Mouse (Mus musculus): ENCODE data around the gene Diexf.

Gene Diexf

DNA sequence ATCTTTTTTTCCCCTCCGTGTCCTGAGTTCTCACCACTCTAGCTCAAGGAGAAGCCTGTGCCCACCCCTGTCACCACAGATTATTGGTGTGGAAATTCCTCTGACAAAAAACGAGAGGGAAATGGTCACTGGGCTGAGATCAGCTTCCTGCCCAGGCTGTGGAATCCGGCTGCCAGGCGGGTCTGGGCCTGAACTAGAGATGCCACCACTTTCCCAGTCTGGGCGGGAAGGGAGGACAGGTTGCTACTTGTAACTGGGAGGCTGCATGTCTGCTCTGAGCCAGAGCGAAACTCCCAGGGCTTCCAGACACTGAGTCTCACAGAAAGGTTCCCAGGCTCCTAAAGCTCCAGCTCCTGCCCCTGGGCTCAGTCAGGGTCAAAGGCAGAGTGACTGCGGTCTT, 11.0 kb upstream of the Diexf start:
- no peak for DNase-seq (ENCODE audit: extremely low spot score, low read depth, low spot score)

- DNase-seq (ENCODE audit: extremely low spot score, low read depth, low spot score) = no peak
These were observed 8.6 kb upstream of the Diexf start for GRCm38 (mm10) chr1:193138669-193139068.

- DNase-seq (ENCODE audit: extremely low spot score, low read depth, low spot score) = no peak
These were observed 8.0 kb upstream of the Diexf start for GRCm38 (mm10) chr1:193138087-193138486.

GRCm38 (mm10) chr1:193133726-193134125, 3.7 kb upstream of the Diexf start:
- no peak for DNase-seq (ENCODE audit: extremely low spot score, low read depth, low spot score)

DNA sequence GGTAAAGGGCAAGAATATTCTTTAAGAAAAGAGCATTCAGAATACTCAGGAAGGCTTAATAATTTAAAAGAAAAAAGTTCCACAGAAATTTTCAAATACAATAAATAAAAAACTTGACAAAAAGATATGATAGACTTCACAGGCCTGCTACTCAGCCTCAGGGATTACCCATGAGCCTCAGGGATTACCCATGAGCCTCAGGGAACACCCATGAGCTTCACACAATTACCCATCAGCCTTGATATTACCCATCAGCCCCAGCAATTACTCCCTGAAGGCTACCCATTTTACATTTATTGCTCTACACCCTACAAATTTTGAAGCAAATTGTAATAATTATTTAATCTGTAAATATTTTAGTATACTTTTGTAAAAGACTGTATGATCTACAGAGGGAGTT, 2.3 kb upstream of the Diexf start:
- no peak for DNase-seq (ENCODE audit: extremely low spot score, low read depth, low spot score)

DNA sequence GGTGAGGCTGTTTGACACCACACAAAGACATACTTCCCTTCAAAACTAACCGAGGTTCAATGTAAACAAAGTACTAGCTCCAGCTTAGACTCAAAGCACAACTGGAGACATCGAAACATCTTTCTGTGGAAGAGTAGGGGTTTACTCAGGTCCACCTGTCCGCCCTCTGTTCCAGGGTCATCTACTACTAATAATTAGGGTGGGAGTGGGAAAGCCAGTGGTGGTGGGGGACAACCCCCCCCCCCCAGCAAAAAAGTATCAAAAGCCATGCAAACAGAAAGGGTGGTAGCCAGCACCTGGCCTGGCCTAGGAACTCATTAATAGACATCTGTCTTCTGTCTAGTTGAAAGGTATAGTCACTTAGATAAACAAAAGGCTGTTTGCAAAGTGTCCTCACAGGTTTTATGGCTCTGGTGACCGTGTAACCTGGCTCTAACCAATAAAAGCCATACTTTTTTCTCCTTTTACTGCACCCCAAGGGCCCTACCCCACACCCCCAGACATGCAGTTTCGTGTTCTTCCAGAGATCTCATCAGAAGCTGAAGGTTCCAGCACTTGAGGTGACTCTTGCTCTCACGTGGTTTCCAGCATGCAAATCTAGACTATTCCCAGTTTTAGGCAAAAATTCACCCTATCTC, 1.4 kb upstream of the Diexf start:
- DNase-seq (ENCODE audit: extremely low spot score, low read depth, low spot score) = no peak

GRCm38 (mm10) chr1:193130839-193131238, 767 bp upstream of the Diexf start:
- no peak for DNase-seq (ENCODE audit: extremely low spot score, low read depth, low spot score)

GRCm38 (mm10) chr1:193130456-193130825, 369 bp upstream of the Diexf start:
- peak; percentile 33 for DNase-seq (ENCODE audit: extremely low spot score, low read depth, low spot score)

DNA sequence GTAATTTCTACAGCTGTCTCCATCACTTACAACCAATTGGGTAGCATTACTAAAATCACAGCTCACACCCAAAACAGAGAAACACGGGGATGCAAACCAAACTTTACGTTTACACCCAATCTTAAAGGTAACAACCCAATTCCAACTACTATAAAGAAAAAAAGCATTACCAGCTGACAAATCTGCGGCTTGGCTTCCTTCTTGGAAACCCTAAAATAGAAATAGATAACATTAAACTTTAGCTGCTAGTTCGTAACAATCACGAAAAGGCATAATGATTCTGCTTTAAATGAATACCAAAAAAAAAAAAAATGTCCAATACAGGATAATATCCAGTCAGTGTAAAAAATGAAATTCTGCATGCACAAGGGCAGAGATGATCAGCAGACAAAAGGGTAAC, 751 bp downstream of the Diexf start:
- no peak for DNase-seq (ENCODE audit: extremely low spot score, low read depth, low spot score)

GRCm38 (mm10) chr1:193128055-193128454, 2.0 kb downstream of the Diexf start:
- no peak for DNase-seq (ENCODE audit: extremely low spot score, low read depth, low spot score)

GRCm38 (mm10) chr1:193125835-193126234, 4.2 kb downstream of the Diexf start:
- DNase-seq (ENCODE audit: extremely low spot score, low read depth, low spot score) = no peak

- no peak for DNase-seq (ENCODE audit: extremely low spot score, low read depth, low spot score)
These were observed 6.8 kb downstream of the Diexf start for GRCm38 (mm10) chr1:193123290-193123689.

GRCm38 (mm10) chr1:193122793-193123192, 7.3 kb downstream of the Diexf start:
- no peak for DNase-seq (ENCODE audit: extremely low spot score, low read depth, low spot score)

GRCm38 (mm10) chr1:193112093-193112492, 18.0 kb downstream of the Diexf start:
- no peak for DNase-seq (ENCODE audit: extremely low spot score, low read depth, low spot score)

DNA sequence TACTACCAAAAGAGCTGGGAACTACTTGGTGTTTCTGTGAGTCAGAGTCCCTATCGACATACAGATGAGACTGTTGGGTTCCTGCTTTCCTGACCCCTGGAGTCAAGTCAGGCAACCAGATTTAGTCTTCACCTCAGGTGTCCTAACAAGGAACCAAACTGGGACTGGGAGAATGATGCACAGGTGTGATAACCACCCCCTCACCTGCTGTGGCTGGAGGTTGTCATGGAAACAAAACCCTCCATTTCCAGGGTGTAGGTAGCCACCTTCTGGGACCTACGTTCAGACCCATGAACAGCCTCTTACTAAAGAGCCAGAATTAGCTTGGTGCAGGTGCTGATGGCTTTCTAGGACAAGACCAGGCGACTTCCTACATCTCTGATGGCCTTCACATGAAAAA, 27.1 kb downstream of the Diexf start:
- no peak for DNase-seq (ENCODE audit: extremely low spot score, low read depth, low spot score)

DNA sequence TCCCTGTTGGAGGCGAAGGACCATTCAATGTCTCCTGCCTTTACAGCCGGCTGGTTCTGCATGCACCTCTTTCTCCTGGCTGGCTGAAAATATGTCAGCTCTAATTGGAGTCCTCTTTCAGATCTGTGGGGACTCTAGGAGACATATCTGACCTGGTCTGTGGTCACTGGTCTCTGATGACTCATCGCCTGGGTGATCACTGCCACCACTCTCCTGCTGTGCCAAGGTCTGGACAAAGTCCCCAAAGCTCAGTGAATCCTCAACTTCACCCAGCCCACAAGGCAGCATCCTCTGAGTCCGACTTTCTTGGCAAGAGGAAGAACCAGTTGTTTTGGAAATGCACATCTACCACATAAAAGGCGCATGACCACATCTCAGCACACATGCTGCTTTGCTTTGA, 27.5 kb downstream of the Diexf start:
- DNase-seq (ENCODE audit: extremely low spot score, low read depth, low spot score) = no peak

DNA sequence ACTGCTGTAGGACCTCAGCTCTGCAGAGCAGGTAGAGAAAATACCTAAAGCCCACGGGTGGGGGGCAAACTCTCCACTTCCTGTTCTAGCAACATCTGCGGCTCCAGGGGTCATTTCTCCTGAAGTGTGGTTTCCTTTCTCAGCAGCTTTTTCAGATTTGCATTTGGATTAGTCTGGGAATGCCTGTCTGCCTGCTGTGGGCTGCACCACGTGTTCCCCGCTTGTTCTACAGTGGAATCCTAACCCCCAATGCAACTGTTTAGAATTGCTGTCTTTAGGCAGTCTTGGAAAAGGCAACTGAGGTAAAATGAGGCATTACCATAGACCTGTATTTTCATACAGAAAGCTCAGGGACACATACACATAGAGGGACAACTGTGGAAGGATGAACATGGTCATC, 28.0 kb downstream of the Diexf start:
- DNase-seq (ENCODE audit: extremely low spot score, low read depth, low spot score) = no peak

GRCm38 (mm10) chr1:193098946-193099345, 31.1 kb downstream of the Diexf start:
- DNase-seq (ENCODE audit: extremely low spot score, low read depth, low spot score) = no peak

GRCm38 (mm10) chr1:193093596-193093995, 36.5 kb downstream of the Diexf start:
- DNase-seq (ENCODE audit: extremely low spot score, low read depth, low spot score) = no peak

GRCm38 (mm10) chr1:193092771-193093170, 37.3 kb downstream of the Diexf start:
- no peak for DNase-seq (ENCODE audit: extremely low spot score, low read depth, low spot score)

- no peak for DNase-seq (ENCODE audit: extremely low spot score, low read depth, low spot score)
These were observed 39.2 kb downstream of the Diexf start for GRCm38 (mm10) chr1:193090894-193091293.

DNA sequence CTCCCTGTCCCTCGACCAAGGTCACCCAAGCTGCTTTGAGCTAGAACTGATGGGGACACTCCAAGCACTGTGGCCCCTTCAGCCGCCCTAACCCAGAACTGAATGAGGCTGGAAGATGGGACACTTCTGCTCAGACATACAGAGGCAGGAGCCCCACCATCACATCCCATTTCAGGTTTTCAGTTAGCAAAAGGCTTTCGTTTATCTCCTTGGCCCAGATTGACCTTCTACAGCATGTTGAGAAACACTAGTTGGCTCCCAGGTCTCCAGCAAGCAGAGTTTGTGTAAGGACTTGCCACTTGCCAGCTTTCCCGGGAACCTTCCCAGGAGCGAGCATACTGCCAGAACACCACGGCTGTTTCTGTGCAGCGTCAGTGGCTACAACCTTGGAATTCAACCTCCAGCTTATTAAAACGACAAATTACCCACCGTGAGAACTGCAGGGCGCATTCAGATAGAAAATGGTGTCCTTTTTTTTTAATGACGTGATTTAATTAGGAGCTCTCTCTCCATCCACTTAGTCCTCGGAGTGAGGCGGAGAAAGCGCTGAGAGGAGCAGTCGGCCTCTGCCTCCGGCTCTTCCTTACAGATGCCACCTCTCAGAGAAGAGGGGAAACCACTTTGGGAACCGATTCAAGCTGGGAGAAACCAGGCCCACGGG, 39.7 kb downstream of the Diexf start:
- DNase-seq (ENCODE audit: extremely low spot score, low read depth, low spot score) = no peak

DNA sequence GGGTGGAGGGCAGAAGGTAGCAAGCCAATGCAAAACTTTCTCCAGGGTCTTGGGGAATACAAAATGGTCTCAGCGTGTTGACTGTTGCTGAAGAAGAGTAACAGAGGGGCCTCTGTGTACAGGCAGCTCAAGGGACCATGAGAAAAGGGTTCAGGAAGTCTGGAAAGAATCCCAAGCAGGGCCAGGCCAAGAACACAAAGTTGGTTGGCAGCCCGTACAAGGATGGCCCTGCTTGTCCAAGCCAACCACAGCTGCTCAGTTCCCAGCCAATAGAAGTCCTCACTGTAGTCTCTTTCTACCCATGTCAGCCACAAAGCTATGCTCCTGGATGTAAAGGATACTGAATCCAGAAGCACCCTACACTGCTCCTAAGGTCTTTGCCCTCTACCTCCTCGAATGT, 40.4 kb downstream of the Diexf start:
- DNase-seq (ENCODE audit: extremely low spot score, low read depth, low spot score) = no peak
